Mouse (Mus musculus) cerebellum, adult 11 months (tissue): ENCODE measurements at regions not wholly inside any gene's neighbourhood (a gene's known extent, or its start where the extent isn't known, plus 50 kb on each side); places are given as distances from the start of the nearest gene placed in this dataset.

Source experiments
- DNase-seq: peaks from one replicate; pipeline ENCODE4 v3.0.0; 2022

DNA sequence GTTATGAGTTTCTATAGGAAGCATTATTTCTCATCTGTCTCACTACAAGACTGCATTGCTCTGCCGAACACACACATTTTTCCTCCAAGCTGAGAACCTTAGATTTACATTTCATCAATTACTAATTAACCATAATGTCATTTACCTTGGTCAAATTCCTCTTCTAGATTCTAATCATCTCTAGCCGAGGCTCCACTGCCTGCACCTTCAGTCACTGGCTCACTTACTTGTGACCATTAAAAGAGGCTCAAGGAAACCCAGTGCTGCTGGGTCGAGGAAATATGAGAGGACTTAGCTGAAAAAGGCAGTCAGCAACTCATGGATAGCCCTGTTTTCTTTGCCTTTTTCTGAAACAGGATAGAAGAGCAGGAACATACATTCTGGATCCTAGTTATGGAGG is 103.4 kb upstream of the Cited2 start:
- no peak for DNase-seq

DNA sequence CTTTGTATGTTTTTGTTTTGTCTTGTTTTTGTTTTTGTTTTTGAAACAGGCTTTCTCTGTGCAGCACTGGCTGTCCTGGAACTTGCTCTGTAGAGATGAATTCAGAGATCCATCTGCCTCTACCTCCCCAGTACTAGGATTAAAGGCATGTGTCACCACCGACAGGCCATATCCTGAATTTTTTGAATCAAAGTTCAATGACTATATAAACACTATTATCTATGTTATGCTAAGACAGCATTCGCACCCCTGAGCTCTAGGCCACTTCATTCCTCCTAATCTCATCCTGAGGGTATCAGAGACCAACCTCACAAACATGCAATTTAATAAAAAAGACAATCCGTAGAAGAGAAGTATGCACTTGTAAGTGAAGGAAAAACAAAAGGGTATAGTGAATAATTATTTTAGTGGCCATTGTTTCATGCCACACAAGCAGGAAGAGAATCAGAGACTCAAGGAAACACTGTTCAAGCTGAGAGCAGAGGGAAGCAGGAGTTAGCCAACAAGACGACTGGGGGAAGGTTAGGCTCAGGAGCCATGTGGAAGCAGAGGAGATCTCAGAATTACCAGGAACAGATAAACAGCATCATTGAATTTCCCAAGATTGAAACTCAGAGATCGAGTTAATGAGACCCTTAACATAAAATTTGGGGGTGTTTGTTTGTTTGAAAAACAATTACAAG is 101.2 kb upstream of the Cited2 start:
- DNase-seq, result no peak

DNA sequence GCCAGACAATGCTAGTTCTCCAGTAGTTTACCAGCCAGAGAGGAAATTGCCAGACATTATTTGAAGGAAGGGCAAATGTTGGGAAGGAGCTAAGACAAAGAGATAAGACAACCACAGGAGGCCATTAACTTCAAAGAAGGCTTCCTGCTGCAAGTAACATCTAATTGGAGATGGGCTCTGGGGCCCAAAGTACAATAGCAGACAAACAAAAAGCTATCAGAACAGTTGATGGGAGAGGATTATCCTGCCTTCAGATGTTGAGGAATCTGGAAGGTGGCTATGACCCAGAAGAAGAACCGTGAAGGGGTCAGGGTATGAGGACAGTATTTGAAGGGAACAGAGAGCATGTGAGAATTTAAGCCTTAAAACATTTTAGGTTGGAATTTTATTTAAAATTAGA is 100.2 kb upstream of the Cited2 start:
- DNase-seq, result no peak

DNA sequence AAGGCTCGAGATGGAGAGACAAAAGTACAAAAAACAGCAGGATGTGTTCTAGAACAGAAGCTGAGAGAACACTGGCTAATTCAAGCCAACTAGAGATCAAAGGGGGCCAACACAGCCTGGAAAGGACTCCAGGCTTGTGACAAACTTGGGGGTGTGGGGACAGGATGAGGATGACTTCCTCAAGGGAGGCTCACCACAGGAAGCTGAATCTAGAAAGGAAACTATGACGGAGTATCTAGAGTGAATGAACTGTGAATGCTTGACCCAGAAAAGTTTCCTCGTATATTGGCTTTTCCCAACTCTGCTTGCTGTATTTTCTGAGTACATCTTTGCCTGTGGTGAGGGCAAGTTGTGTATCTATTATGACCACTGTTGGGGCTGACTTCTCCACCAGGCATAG is 93.3 kb upstream of the Cited2 start:
- no peak for DNase-seq

DNA sequence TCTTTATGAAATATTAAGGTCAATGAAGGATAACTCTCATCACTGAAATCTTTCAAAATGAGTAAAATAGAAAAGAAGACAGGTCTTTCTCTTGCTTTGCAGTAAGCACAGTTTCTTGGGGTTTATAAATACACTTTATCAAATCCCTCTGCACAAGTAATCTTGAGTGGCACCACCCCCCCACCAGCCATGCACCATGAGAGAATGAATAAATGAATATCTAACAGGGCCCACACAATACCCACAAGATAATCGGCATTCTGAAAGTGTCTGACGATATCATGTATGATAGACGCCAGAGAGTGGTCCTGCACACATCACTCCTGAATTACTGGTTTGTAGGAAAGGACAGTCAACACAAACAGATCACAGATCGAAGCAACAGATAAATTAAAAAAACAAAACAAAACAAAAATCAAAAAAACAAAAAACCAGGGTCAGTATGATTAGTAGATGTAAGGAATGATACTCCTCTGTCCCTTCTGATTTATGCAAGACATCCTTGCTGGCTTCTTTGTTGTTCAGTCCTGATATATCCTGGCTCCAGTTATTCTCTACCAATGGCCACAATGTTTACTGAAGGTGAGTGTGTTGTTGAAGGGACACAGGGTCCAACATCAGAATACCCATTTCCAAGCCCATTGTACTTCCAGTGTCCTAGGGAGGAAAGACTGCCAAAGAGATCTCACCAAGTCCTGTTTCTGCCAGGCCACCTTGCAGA is 92.0 kb upstream of the Cited2 start:
- no peak for DNase-seq

GRCm38 (mm10) chr10:17631817-17632216 is 91.2 kb upstream of the Cited2 start:
- DNase-seq, result no peak

- no peak for DNase-seq
Observed at GRCm38 (mm10) chr10:17632959-17633674, 89.9 kb upstream of the Cited2 start.

- no peak for DNase-seq
Observed at GRCm38 (mm10) chr10:17645363-17645762, 77.7 kb upstream of the Cited2 start.

DNA sequence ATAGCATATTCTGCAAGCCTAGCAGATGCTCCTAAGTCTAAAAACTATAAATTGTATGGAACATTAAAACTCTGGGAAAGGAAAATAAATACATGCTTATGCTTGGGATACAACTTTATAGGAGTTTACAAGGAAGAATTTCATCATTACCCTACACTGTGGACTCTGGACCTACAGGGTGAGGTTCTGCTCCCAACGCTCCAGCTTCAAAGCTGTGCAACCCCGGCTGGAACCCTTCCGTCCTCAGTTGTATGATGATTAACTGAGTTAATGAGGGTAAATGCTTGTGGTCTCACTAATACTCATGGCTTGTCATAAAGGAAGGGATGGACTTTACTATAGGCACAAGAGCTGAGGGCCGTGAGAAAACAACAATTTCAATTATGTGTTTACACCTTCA is 76.6 kb upstream of the Cited2 start:
- no peak for DNase-seq

DNA sequence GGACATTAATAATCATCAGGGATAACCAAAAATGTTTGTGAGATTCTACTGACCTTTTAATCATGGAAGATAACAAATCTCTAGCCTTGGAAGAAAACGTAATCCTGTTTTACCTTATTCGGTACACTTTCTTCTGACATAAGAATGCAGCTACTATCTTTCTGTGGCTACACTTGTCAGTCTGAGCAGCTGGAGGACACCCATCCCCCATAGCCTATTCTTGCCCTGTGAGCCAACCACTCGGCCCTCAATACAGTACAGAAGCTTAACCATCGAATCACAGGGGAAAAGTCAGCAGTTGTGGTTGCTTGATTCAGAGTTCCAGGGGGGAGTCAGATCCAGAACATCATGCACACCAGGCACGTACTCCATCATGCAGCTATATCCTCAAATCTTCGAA is 74.9 kb upstream of the Cited2 start:
- no peak for DNase-seq

DNA sequence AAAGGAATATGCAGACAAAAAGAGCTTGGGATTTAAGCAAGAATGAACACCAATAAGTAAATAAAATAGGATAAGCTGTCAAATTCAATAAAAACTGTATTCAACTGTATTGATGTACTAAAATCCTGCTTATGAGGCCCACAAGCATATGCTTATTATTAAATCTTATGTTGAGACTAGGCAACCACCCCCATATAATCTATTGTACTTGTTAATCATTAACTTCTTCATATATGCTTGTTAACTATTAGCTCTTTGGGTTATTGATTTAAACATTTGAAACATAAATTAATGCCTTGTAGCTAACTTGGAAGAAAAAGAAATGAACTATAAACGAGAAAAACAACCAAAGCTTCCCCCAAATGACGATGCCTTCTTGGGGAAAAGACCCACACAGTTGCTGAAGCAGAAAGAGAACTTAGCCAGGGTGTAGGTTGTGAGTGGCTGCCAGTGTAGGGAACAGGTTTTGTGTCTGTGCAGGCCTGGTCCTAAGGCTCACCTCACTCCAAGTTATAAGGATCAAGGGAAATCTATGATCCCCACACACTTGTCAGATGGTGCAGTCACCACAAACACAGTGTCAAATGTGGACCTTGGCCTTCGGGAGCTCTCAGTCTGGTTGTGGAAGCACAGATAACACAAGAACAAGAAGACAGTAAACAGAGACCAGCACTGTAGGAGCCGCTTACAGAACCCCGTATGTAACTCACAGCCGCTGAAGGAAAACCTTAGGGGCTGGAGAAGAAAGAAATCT is 71.8 kb upstream of the Cited2 start:
- DNase-seq, result no peak

DNA sequence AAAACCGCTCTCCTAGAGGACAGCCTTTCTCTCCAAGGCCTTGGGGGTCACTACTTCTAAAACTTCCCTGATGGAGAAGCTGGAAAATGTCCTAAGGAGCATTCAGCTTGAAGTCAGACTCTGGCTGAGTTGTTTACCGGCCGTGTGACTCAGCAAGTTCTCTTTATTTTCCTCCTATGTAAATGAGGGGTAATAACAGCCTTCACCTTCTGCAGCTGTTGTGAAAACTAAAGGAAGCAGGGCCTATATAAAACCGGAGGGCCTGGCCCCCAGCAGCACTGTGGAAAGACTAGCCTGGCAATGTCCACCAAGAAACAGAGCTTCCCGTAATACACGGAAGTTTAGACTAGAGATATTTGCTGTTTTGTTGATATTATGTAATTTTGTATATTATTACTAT is 69.7 kb upstream of the Cited2 start:
- DNase-seq, result no peak

- no peak for DNase-seq
Observed at GRCm38 (mm10) chr10:17653785-17654184, 69.2 kb upstream of the Cited2 start.

DNA sequence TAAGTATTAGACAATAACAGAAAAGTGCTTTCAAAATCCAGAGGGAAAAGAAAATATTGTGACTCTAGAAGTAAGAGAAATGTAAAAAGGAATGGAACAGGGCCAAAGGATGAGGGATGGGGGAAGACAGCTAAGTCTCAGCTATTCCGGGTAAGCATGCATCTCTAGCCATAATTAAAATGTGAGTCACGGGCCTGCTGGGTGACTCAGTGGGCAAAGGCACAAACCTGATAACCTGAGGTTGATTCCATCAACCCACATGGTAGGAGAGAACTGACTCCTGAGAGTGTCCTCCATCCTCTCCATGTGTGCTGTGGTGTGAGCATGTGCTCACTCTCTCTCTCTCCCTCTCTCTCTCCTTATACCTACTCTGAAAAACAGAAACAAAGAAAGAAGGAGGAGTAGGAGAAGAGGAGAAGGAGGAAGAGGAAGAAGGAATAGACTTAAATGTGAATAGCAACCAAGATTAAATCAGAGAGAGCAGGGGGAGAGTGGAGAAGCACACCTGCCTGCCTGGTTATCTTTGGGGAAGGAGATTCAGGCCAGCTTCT is 68.6 kb upstream of the Cited2 start:
- no peak for DNase-seq

GRCm38 (mm10) chr10:17655459-17656051 is 67.5 kb upstream of the Cited2 start:
- no peak for DNase-seq

GRCm38 (mm10) chr10:17656305-17656704 is 66.7 kb upstream of the Cited2 start:
- DNase-seq, result no peak

DNA sequence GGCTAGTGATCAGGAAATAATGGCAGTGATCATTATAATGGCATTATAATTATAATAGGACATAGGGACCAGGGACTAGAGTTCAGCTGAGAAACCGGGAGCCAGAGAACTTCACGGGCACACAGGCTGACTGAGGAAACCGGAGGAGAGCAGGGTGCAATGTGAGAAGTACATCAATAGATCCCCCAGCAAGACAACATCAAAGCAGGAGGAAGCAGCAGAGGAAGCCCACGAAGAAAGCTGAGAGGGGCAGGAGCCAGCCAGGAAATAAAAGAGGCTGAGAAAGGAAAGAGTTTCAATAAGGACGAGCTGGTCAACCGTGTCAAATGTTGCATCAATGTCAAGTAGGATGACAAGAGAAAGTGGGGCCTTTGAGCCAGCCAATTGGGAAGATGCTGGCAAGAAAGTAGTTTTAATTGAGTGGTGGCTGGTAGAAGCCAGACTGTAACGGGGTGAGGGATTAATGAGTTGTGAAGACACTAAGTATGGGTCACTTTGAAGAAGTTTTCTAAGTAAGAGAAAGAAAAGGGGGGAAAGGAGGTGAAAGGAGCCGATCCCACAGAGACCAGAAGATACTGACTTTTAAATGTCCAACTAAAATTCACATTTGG is 66.0 kb upstream of the Cited2 start:
- DNase-seq, result no peak

DNA sequence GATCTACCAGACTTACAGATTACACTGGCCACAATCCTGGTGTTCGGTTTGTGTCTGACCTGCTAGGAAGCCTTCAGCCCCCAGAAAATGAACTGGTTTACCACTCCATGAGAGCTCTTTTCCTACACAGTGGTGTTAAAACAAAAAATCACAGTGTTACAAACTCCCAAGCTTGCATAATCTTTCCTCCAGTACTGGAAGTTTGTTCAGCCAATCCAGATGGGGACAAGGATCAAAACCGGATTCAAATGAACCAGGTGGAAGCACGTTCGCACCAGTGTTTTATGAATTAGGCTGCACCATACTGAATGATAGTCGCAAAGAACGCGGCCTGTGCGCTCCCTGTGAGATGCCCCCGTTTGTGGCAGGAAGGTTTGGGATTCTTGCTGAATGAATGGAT is 63.4 kb upstream of the Cited2 start:
- DNase-seq, result no peak

DNA sequence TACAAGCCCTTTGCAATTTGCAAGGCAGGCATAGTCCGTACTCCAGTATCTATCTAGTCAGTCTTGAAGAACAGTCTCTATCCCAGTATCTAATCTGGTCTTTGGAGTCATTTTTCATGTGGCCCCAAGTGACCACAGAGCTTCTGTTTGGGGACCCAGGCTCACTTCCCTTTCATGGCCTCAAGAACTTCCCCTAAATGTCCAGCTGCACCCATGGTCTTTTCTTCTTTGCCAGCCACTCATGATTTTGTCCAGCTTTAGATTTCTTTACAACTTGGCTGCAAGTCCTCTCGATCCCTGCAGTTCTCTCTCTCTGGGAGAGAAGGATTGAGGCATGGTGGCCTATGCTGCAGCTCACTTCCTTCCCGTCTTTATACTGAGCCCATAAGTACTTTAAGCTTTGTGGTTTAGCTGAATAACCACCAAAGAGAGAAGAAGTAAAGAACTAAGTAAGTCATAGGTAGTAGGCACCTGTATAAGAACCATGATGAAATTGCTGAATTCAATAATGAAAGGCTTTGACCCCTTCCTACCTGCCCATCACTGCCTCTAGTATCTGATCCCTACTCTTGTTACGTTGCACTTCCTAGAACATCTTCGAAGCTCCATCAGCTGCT is 62.1 kb upstream of the Cited2 start:
- DNase-seq, result no peak

DNA sequence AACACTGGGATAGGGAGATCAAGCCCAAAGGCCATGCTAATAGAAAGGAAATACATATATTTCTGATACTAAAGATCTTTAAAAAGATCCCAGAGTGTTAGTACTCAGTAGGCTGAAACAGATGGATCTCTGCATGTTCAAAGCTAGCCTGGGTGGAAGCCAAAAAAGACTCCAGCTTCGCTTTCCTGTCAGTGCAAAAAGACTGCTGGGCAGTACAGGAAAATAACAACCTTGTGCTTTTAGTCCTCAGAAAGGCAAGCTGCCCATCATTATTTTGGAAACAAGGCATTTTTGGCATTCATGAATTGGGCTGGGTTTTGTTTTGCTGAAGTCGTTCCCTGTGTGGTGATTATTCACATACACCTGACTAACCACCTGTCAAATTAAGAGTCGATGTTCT is 56.9 kb upstream of the Cited2 start:
- DNase-seq, result peak; percentile 9

DNA sequence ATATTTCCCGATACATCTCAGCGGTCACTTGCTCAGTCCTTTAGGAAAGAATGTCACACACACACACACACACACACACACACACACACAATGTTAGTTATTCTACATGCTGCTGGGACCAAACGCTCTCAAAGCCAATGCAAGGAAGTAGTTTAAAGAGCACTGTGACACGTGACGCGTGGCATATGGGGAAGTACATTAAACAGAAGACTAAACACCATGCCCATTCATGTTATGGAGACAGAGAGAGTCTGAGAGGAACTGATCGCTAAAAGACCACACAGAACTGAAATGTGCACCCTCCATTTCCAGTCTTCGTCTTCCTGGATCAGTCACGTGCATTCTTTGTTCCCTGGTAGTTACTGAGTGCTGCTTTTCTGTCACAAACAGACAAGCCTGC is 53.6 kb upstream of the Cited2 start:
- DNase-seq, result no peak
